Mouse (Mus musculus): ENCODE data around the gene Slc45a1.

The Slc45a1 gene

DNA sequence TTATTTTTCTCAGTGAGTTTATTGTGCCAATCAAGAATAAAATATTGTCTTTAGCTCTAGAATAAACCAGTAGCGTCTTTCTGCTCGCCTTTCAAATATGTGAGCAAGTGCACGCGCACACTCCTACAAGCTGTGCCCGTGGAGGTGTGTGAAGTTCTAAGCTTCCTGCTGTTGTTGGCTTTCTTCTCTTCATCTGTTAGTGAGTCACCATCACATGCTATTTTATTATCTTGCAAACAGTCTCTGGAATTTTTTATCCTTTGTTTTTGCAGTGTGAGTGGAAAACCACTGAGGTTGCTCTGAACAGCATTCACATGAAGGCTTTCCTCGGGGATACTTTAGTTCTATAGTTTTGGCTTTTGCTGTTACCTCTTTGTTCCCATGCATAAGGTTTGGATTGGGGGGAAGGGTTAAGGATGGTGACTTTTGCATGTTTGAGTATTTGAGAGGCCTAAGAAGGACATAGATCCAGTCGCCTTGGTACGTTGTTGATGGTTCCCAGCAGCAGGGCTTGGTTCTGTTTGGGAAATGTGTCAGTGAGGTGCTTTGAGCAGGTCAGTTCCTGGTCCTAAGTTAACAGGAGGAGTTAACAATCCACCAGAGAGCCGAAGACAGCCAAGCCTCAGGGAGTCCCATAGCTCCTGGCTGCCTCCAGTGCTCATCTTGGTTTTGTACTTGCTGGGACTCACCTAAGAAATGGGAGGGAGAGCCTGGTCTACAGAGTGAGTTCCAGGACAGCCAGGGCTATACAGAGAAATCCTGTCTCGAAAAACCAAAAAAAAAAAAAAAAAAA, 69.8 kb downstream of the Slc45a1 start:
- no peak for DNase-seq (ENCODE audit: low read depth, low spot score)

All from mesoderm, embryonic 11.5 days (tissue).